Mouse (Mus musculus) stomach, embryonic 14.5 days (tissue): Measurements from ENCODE around the gene Npas2. TPM values are rescaled to one million over a fixed set of nuclear protein-coding genes. Genes with fewer than 3 reads are reported as not detected.

Source experiments
- ATAC-seq: fragments of 200-750 bp; cut with Nextera tagmentation; 2 replicates; pipeline ENCODE4 v1.8.0; 2017; ENCODE audit warnings: low read depth, moderate TSS enrichment; ENCODE audit not compliant: insufficient number of reproducible peaks, insufficient read depth, low FRiP score
- H3K27ac ChIP-seq: fragments of 300-500 bp; sonication (generic); 2 replicates; pipeline ENCODE4 v1.5.1; 2014; ENCODE audit warnings: mild to moderate bottlenecking, low read length, moderate library complexity, mixed read lengths
- H3K27me3 ChIP-seq: fragments of 300-500 bp; sonication (generic); 2 replicates; pipeline ENCODE4 v1.6.1; 2014; ENCODE audit warnings: low read length, control low read depth, mixed read lengths; ENCODE audit not compliant: control insufficient read depth, insufficient read depth
- H3K36me3 ChIP-seq: fragments of 300-500 bp; sonication (generic); 2 replicates; pipeline ENCODE4 v1.6.1; 2014; ENCODE audit warnings: mild to moderate bottlenecking, control low read depth, low read length, moderate library complexity, mixed read lengths; ENCODE audit not compliant: control insufficient read depth, insufficient read depth
- H3K4me1 ChIP-seq: fragments of 300-500 bp; sonication (generic); 2 replicates; pipeline ENCODE4 v1.6.1; 2014; ENCODE audit warnings: low read length, control low read depth, mixed read lengths; ENCODE audit not compliant: control insufficient read depth, insufficient read depth
- H3K4me2 ChIP-seq: fragments of 300-500 bp; sonication (generic); replicated peaks from 2 replicates; pipeline ENCODE4 v1.6.1; 2014; ENCODE audit warnings: low read depth, low read length, control low read depth
- H3K4me3 ChIP-seq: fragments of 300-500 bp; sonication (generic); 2 replicates; pipeline ENCODE4 v1.5.1; 2014; ENCODE audit warnings: low read depth, low read length, control low read depth
- H3K9ac ChIP-seq: fragments of 300-500 bp; sonication (generic); replicated peaks from 2 replicates; pipeline ENCODE4 v1.6.1; 2014; ENCODE audit warnings: low read depth, mild to moderate bottlenecking, control low read depth, low read length, moderate library complexity, mixed read lengths
- H3K9me3 ChIP-seq: fragments of 300-500 bp; sonication (generic); 2 replicates; pipeline ENCODE4 v1.6.1; 2016; ENCODE audit warnings: low read depth, low read length, control low read depth; ENCODE audit not compliant: control insufficient read depth
- WGBS: fragments of 180-500 bp; shearing (Covaris S2); extraction: QIAGEN DNeasy Blood & Tissue Kit; methylation state at CpG from one replicate; pipeline ENCODE4 v1.1.7; 2014; 5-methylcytosine and 5-hydroxymethylcytosine counted together
- polyA plus RNA-seq: library from polyadenylated mRNA; unstranded; fragments of >200 nt; fragmentation: Nextera tagmentation; extraction: Ambion mirVana; gene quantifications from 2 replicates; pipeline ENCODE4 v1.2.1, GENCODE M21; 2014

Npas2 gene
- polyA plus RNA-seq, 1 experiment from 2014 or later = 0.81 TPM

DNA sequence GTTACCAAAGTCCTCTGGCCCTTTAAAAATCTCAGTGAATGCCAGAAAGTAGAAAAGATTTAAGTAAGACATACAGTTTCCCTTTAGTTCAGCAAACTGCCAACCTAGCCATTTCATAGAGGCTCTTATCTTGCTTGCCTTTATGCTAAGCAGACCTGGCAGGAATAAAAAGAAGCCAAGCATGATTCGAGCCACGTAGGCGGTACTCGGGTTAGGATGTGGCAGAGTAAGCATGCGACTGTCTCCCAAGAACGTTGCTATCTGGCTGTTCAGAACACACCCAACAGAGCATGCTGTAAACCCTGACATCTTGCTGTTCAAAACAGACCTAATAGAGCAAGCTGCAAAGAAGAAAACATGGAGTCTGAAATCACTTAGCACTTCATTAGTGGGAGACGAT, 125.3 kb downstream of the Npas2 start:
- H3K9me3 ChIP-seq = no peaks in the 10 kb centered on the region
- no peaks in the 10 kb centered on the region for H3K36me3 ChIP-seq
- no peak overlapping the region for H3K4me2 ChIP-seq
- H3K27ac ChIP-seq = no peak overlapping the region
- 77% methylated on average over 7 of the region's 7 CpGs for WGBS
- no peaks in the 10 kb centered on the region for H3K4me1 ChIP-seq
- no peaks in the 10 kb centered on the region for H3K27me3 ChIP-seq
- no peak for ATAC-seq
- no peak overlapping the region for H3K9ac ChIP-seq
- no peak overlapping the region for H3K4me3 ChIP-seq

GRCm38 (mm10) chr1:39321954-39322353, 128.4 kb downstream of the Npas2 start:
- H3K4me3 ChIP-seq = no peak overlapping the region
- H3K27ac ChIP-seq = no peak overlapping the region
- no peaks in the 10 kb centered on the region for H3K27me3 ChIP-seq
- 59% methylated on average over 6 of the region's 6 CpGs for WGBS
- no peaks in the 10 kb centered on the region for H3K36me3 ChIP-seq
- no peak for ATAC-seq
- no peak overlapping the region for H3K9ac ChIP-seq
- no peaks in the 10 kb centered on the region for H3K4me1 ChIP-seq
- H3K9me3 ChIP-seq = no peaks in the 10 kb centered on the region
- no peak overlapping the region for H3K4me2 ChIP-seq

GRCm38 (mm10) chr1:39325228-39325627, 131.7 kb downstream of the Npas2 start:
- Histone ChIP-seq H3K4me3 (no peak overlapping the region), H3K27ac (no peak overlapping the region), H3K9me3 (no peaks in the 10 kb centered on the region), H3K4me1 (no peaks in the 10 kb centered on the region), H3K27me3 (no peaks in the 10 kb centered on the region), H3K4me2 (no peak overlapping the region), H3K36me3 (no peaks in the 10 kb centered on the region), H3K9ac (no peak overlapping the region)
- no peak for ATAC-seq
- 89% methylated on average over 6 of the region's 6 CpGs for WGBS

- Histone ChIP-seq H3K9ac (no peak overlapping the region), H3K4me2 (no peak overlapping the region), H3K4me3 (no peak overlapping the region), H3K27me3 (no peaks in the 10 kb centered on the region), H3K4me1 (no peaks in the 10 kb centered on the region), H3K27ac (no peak overlapping the region), H3K36me3 (no peaks in the 10 kb centered on the region), H3K9me3 (no peaks in the 10 kb centered on the region)
- 77% methylated on average over 7 of the region's 7 CpGs for WGBS
- ATAC-seq = no peak
These were observed 134.0 kb downstream of the Npas2 start for GRCm38 (mm10) chr1:39327546-39327945.

- Histone ChIP-seq H3K9ac (no peak overlapping the region), H3K36me3 (no peaks in the 10 kb centered on the region), H3K4me1 (no peaks in the 10 kb centered on the region), H3K4me2 (no peak overlapping the region), H3K27me3 (no peaks in the 10 kb centered on the region), H3K9me3 (no peaks in the 10 kb centered on the region), H3K4me3 (no peak overlapping the region), H3K27ac (no peak overlapping the region)
- WGBS = 89% methylated on average over 7 of the region's 7 CpGs
- ATAC-seq = no peak
These were observed 137.5 kb downstream of the Npas2 start for GRCm38 (mm10) chr1:39330857-39331594.

DNA sequence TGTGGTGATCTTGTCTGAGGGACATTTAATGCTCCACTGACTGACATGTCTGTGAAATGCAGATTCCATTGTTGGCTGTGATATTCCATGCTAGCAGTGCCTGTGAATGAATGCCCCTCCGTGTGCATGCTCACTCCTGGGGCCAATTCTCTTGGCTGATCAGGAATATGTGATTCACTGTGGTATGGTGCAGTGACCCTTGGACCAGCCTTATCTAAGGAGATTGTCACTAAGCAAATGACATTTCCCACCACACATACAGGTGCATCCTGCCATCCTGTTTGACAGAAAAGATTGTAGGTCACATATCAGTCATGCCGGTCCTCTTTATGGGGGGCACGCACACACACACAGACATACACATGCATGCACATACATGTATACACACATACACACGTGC, 138.9 kb downstream of the Npas2 start:
- no peak overlapping the region for H3K4me2 ChIP-seq
- H3K36me3 ChIP-seq = no peaks in the 10 kb centered on the region
- no peaks in the 10 kb centered on the region for H3K27me3 ChIP-seq
- H3K4me3 ChIP-seq = no peak overlapping the region
- no peak overlapping the region for H3K9ac ChIP-seq
- no peaks in the 10 kb centered on the region for H3K4me1 ChIP-seq
- H3K9me3 ChIP-seq = no peaks in the 10 kb centered on the region
- no peak overlapping the region for H3K27ac ChIP-seq
- WGBS = 86% methylated on average over 4 of the region's 4 CpGs
- ATAC-seq = no peak

- Histone ChIP-seq H3K4me3 (no peak overlapping the region), H3K27ac (no peak overlapping the region), H3K4me2 (no peak overlapping the region), H3K36me3 (no peaks in the 10 kb centered on the region), H3K4me1 (no peaks in the 10 kb centered on the region), H3K27me3 (no peaks in the 10 kb centered on the region), H3K9me3 (no peaks in the 10 kb centered on the region), H3K9ac (no peak overlapping the region)
- WGBS = 24% methylated on average over 15 of the region's 15 CpGs
- peak; percentile 33; the same call in 1 of the 2 replicates for ATAC-seq
These were observed 142.1 kb downstream of the Npas2 start for GRCm38 (mm10) chr1:39335561-39336196.

DNA sequence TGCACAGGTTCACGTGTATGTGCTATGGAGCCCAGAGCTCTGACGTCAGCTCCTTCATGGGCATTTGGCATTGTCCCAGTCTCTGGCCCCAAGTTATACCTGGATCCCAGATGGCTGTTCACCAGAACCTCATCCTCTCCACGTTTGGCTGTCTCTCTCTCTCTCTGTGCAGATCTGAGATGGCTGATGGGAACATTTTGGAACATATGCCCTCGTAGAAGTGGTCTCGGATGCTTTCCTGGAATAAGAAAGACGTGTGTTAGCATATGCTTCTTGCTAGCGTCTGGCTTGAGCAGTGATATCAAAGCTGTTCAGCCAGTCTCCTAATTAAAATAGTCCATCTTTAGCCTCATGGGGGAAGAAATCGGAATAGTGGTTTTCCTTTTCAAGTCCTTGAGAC, 143.3 kb downstream of the Npas2 start:
- Histone ChIP-seq H3K27ac (no peak overlapping the region), H3K4me3 (no peak overlapping the region), H3K4me2 (no peak overlapping the region), H3K27me3 (no peaks in the 10 kb centered on the region), H3K36me3 (no peaks in the 10 kb centered on the region), H3K9me3 (no peaks in the 10 kb centered on the region), H3K9ac (no peak overlapping the region), H3K4me1 (no peaks in the 10 kb centered on the region)
- no peak for ATAC-seq
- WGBS = 83% methylated on average over 8 of the region's 8 CpGs
